Mouse (Mus musculus) heart, adult 2 months (tissue): ENCODE data around the gene Gm45623. TPM values are rescaled to one million over a fixed set of nuclear protein-coding genes. Genes with fewer than 3 reads are reported as not detected.

Experiments
- DNase-seq, 2 experiments: peaks; one replicate each; pipeline ENCODE4 v3.0.0; 2021
- H3K27ac ChIP-seq: fragments of 200-600 bp; 2 replicates; pipeline ENCODE4 v1.8.1; 2022
- H3K27me3 ChIP-seq: fragments of 200-500 bp; 2 replicates; pipeline ENCODE4 v1.6.1; 2012; ENCODE audit warnings: mild to moderate bottlenecking, low read length, inconsistent platforms, mixed read lengths; ENCODE audit not compliant: control insufficient read depth, insufficient read depth
- H3K36me3 ChIP-seq: fragments of 200-500 bp; 2 replicates; pipeline ENCODE4 v1.6.1; 2012; ENCODE audit warnings: low read length, inconsistent platforms; ENCODE audit not compliant: control insufficient read depth, insufficient read depth
- H3K4me1 ChIP-seq: fragments of 200-500 bp; 2 replicates; pipeline ENCODE4 v1.6.1; 2011; ENCODE audit warnings: low read length; ENCODE audit not compliant: control insufficient read depth, insufficient read depth
- H3K4me3 ChIP-seq: fragments of 200-600 bp; 2 replicates; pipeline ENCODE4 v1.8.1; 2022
- H3K79me2 ChIP-seq: fragments of 200-500 bp; replicated peaks from 2 replicates; pipeline ENCODE4 v1.6.1; 2012; ENCODE audit warnings: mild to moderate bottlenecking, inconsistent platforms, low read length, moderate library complexity, mixed read lengths; ENCODE audit not compliant: control insufficient read depth, insufficient read depth
- H3K9ac ChIP-seq: fragments of 200-500 bp; 2 replicates; pipeline ENCODE4 v1.6.1; 2012; ENCODE audit warnings: low read depth, mild to moderate bottlenecking, control low read depth, inconsistent platforms, low read length, mixed read lengths
- CTCF ChIP-seq: fragments of 200-600 bp; IDR thresholded peaks from 2 replicates; pipeline ENCODE4 v1.8.1; 2022; ENCODE audit warnings: antibody characterized with exemption, mild to moderate bottlenecking, moderate library complexity
- EP300 ChIP-seq: fragments of 200-500 bp; IDR thresholded peaks from 2 replicates; pipeline ENCODE4 v1.6.1; 2011; ENCODE audit warnings: low read depth, low read length, control low read depth; ENCODE audit not compliant: insufficient read depth
- POLR2A ChIP-seq: fragments of 200-500 bp; IDR thresholded peaks from 2 replicates; pipeline ENCODE4 v1.6.1; 2011; ENCODE audit warnings: mild to moderate bottlenecking, low read depth, low read length, control low read depth; ENCODE audit not compliant: insufficient read depth
- WGBS: fragments of 180-500 bp; shearing (Covaris S2); methylation state at CpG from one replicate; pipeline ENCODE4 v1.1.7; 2018; 5-methylcytosine and 5-hydroxymethylcytosine counted together
- intact Hi-C: fragments of 180-260 bp; cut with DNase I; formaldehyde crosslinking; loops from one replicate; pipeline ENCODE4 v1.15.1; 2025
- long read RNA-seq: library from polyadenylated mRNA; stranded (forward); transcript quantifications from one replicate; pipeline ENCODE4 v2.0.0, GENCODE M21; 2021
- polyA plus RNA-seq: library from polyadenylated mRNA; depleted of rRNA; stranded (reverse); fragments of >200 nt; gene quantifications from 2 replicates; pipeline ENCODE4 v1.2.3, GENCODE M21; 2012; rRNA removed
- total RNA-seq, 2 experiments: library from RNA; stranded (reverse); gene quantifications; 2 replicates each; pipeline ENCODE4 v1.2.3; 2021

Gene Gm45623
- total RNA-seq (not detected), polyA plus RNA-seq (not detected in 2 replicates)
- long read RNA-seq = 0 reads

- Histone ChIP-seq H3K36me3 (no peaks in the 10 kb centered on the region), H3K27ac (no peak within 1 kb of the TSS), H3K27me3 (peaks cover 13% of the 10 kb centered on the region), H3K4me3 (peak within 1 kb of the TSS; percentile 32; the same call in 1 of the 2 replicates), H3K4me1 (no peaks in the 10 kb centered on the region), H3K9ac (no peak within 1 kb of the TSS), H3K79me2 (no peaks in the 10 kb centered on the region)
- DNase-seq = no peak
- intact Hi-C loops = no loop called here
- 5% methylated on average over 68 of the region's 71 CpGs for WGBS
- TF ChIP-seq CTCF = no peak
- no peak for TF ChIP-seq POLR2A
- no peak for TF ChIP-seq EP300
These were observed at the start of gene Gm45623 for GRCm38 (mm10) chr13:56753192-56753951. TSS of gene Gm45623 (minus strand) at chr13:56753827.

- 75% methylated on average over 7 of the region's 7 CpGs for WGBS
- Histone ChIP-seq H3K27me3 (no peaks in the 10 kb centered on the region), H3K36me3 (no peaks in the 10 kb centered on the region), H3K4me1 (no peaks in the 10 kb centered on the region), H3K27ac (no peak overlapping the region), H3K79me2 (no peaks in the 10 kb centered on the region), H3K9ac (no peak overlapping the region), H3K4me3 (no peak overlapping the region)
- TF ChIP-seq EP300 = no peak
- TF ChIP-seq POLR2A = no peak
- no peak for TF ChIP-seq CTCF
- no peak for DNase-seq
- intact Hi-C loops = no loop called here
These were observed 43.8 kb upstream of the Gm45623 start for GRCm38 (mm10) chr13:56797459-56797858.

- Histone ChIP-seq H3K36me3 (no peaks in the 10 kb centered on the region), H3K4me1 (no peaks in the 10 kb centered on the region), H3K27ac (no peak overlapping the region), H3K4me3 (no peak overlapping the region), H3K79me2 (no peaks in the 10 kb centered on the region), H3K27me3 (no peaks in the 10 kb centered on the region), H3K9ac (no peak overlapping the region)
- intact Hi-C loops = no loop called here
- TF ChIP-seq EP300 (no peak), CTCF (no peak), POLR2A (no peak)
- WGBS = 80% methylated on average over 7 of the region's 7 CpGs
- no peak for DNase-seq
These were observed 41.9 kb upstream of the Gm45623 start for GRCm38 (mm10) chr13:56795501-56795900.

- no peaks in the 10 kb centered on the region for H3K4me1 ChIP-seq
- WGBS = 71% methylated on average over 7 of the region's 7 CpGs
- H3K4me3 ChIP-seq = no peak overlapping the region
- DNase-seq = no peak
- H3K79me2 ChIP-seq = no peaks in the 10 kb centered on the region
- no peak overlapping the region for H3K9ac ChIP-seq
- no peaks in the 10 kb centered on the region for H3K36me3 ChIP-seq
- TF ChIP-seq EP300 (no peak), POLR2A (no peak), CTCF (no peak)
- no peak overlapping the region for H3K27ac ChIP-seq
- no peaks in the 10 kb centered on the region for H3K27me3 ChIP-seq
- intact Hi-C loops = no loop called here
These were observed 40.8 kb upstream of the Gm45623 start for GRCm38 (mm10) chr13:56794441-56794840.

- no peaks in the 10 kb centered on the region for H3K36me3 ChIP-seq
- no peak overlapping the region for H3K9ac ChIP-seq
- H3K79me2 ChIP-seq = no peaks in the 10 kb centered on the region
- no peak overlapping the region for H3K27ac ChIP-seq
- TF ChIP-seq CTCF (no peak), POLR2A (no peak), EP300 (no peak)
- H3K4me1 ChIP-seq = no peaks in the 10 kb centered on the region
- intact Hi-C loops = no loop called here
- no peak for DNase-seq
- no peak overlapping the region for H3K4me3 ChIP-seq
- no peaks in the 10 kb centered on the region for H3K27me3 ChIP-seq
- WGBS = 76% methylated on average over 3 of the region's 3 CpGs
These were observed 39.2 kb upstream of the Gm45623 start for GRCm38 (mm10) chr13:56792844-56793243.

- H3K27ac ChIP-seq = no peak overlapping the region
- no peaks in the 10 kb centered on the region for H3K79me2 ChIP-seq
- TF ChIP-seq EP300 = no peak
- TF ChIP-seq POLR2A = no peak
- no peak for TF ChIP-seq CTCF
- intact Hi-C loops = no loop called here
- H3K4me3 ChIP-seq = no peak overlapping the region
- no peak overlapping the region for H3K9ac ChIP-seq
- WGBS = 89% methylated on average over 3 of the region's 3 CpGs
- H3K4me1 ChIP-seq = no peaks in the 10 kb centered on the region
- no peak for DNase-seq
- no peaks in the 10 kb centered on the region for H3K27me3 ChIP-seq
- H3K36me3 ChIP-seq = no peaks in the 10 kb centered on the region
These were observed 37.1 kb upstream of the Gm45623 start for GRCm38 (mm10) chr13:56790683-56791082.
